Mouse (Mus musculus): ENCODE data around the gene Srsf12.

Gene Srsf12

DNA sequence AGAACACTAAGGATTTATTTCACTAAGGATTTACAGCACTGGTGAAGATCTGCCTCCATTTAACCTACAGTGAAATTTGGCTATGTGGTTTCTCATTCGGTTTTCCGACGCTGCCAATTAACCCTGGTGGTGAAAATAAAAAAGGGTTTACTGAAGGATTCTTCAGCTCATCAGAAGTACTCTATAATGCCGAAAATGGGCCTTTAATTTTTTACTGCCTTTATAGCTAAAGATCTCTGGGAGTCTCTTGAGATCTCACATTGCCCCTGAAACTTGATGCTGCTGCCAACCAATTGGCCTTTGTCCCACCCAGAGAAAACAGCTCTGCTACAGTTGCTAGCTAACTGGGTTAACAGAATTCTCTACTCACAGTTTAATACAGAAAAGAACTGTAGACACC lies 40.1 kb downstream of the Srsf12 start:
- no peak for DNase-seq (ENCODE audit: low read depth in 1 of 2, low spot score in 2 of 2)

DNA sequence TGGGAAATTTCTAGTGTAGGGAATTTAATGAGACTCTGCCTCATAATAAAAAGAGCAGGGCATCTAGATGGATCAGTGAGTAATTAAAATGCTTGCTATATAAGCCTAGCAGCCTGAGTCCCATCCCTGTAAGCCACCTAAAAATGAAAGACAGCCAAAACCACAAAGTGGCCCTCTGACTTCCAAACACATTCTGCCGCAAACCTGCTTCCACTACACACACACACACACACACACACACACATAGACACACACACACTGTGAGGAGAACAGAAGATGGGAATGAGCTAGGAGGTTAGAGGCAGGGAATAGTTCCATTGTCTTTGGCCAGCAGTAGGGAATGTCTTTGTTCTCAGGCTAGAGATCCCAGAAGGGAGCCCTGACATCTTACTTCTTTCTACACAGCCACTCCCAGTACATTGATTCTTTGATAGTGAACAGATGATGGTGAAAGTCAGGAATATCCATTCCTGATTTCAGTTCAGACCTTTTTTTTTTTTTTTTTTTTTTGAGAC lies 41.0 kb downstream of the Srsf12 start:
- no peak for DNase-seq (ENCODE audit: low read depth in 1 of 2, low spot score in 2 of 2)

DNA sequence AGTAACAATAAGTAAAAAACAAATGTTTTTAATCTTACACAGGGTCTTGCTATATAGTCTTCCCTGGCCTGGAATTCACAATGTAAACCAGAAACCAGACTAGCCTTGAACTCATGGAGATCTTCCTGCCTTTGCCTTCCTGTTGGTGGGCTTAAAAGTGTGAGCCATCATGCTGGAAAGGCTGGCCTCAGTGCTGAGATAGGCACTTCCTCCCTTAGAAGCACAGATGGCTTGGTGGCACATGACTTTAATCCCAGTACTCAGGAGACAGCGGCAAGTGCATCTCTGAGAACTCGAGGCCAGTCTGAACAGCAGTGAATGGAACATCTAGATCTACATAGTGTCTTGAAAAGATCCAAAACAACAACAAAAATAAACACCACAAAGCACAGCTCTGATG lies 42.1 kb downstream of the Srsf12 start:
- no peak for DNase-seq (ENCODE audit: low read depth in 1 of 2, low spot score in 2 of 2)

DNA sequence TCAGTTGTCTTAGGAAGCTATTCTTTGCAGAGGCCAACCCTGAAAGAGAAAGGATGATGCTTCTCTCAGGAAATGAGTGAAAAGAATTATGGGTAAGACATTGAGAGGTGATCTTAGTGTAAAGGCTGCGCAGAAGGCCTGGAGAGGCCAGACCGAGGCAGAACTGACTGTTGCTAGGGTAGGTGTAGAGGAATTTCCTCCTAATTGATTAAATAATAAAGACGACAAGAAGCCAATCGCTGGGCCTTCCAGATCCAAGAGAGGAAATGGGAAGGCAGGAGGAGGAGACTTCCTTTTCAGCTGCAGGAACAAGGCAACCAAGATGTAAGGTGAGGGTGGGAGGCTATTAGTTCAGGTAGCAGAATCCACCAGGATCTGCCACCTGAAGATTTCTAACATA lies 45.9 kb downstream of the Srsf12 start:
- no peak for DNase-seq (ENCODE audit: low read depth in 1 of 2, low spot score in 2 of 2)

DNA sequence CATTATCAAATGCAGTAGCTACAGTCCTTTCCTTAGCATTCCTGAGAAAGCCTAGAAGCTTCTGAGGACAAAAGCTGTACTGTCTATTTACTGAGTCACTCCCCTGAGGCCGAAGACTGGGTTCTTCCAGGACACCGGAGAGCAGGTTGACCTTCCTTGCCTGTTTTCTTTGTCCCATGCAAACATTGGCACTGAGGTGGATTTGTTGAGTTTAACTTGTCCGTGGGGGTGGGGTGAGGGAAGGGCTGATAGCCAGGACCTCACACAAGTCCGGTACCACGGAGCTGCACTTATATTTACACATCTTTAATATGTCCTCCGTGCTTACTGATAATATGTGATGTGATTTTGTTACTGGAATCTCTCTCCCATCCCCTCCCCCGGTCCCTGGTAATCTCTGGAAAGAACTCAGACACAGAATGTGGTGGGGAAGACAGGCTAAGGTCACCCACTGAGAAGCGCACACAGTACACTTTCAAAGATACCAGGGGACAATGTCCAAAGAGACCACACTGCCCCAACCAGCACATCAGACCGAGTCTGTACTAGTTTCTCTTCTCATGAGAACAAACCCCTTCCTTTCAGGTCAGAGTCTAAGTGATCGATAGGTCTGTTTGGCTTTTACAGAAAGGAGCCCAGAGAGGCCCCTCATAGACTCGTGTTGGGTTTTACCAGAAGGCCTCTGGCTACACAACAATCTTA lies 48.6 kb downstream of the Srsf12 start:
- no peak for DNase-seq (ENCODE audit: low read depth in 1 of 2, low spot score in 2 of 2)

DNA sequence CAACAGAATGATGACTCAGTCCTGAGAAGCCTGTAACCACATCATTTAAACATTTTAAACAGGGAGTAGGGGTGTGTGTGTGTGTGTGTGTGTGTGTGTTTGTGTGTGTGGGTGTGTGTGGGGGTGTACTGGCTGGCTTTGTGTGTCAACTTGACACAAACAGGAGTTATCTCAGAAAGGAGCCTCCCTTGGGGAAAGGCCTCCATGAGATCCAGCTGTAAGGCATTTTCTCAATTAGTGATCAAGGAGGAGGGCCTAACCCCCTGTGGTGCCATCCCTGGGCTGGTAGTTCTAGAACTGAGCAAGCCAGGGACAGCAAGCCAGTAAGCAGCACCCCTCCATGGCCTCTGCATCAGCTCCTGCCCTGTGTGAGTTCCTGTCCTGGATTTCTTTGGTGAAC lies 51.5 kb downstream of the Srsf12 start:
- no peak for DNase-seq (ENCODE audit: low read depth in 1 of 2, low spot score in 2 of 2)

DNA sequence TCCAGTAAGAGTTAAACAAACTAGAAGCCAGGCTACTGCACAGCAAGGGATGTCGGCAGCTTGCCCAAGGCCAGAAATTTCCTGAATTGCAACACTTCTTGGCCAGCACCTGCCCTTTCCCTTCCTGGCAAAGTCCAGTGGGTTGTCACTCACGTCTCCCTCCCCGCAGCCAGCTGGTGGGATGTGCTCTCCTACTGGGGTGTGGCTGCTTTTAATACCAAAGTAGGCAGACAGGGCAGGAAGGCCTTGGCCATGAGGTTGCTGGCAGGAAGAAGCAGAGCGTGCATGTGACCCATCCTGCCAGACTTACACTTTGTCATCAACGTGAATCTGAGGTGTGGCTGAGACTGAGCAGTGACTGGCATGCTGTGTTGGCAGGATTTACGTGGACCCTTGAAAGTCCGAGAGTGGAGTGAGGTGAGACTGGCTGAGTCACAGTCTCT lies 52.5 kb downstream of the Srsf12 start:
- no peak for DNase-seq (ENCODE audit: low read depth in 1 of 2, low spot score in 2 of 2)

DNA sequence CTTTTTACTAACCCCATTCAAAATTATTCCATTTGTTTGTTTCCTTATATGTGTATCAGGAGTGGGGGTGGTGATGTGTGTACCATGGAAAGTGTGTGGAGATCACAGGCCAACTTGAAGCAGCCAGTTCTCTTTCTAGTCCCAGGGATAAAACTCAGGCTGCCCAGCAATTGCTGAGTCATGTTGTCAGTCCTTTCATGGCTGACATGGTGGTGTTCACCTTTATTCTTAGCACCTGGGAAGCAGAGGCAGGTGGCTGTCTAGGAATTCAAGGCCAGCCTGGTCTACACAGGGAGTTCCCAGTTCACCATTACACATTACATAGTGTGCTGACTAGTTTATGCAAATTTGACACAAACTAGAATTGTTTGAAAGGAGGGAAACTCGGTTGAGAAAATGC lies 54.1 kb downstream of the Srsf12 start:
- no peak for DNase-seq (ENCODE audit: low read depth in 1 of 2, low spot score in 2 of 2)

DNA sequence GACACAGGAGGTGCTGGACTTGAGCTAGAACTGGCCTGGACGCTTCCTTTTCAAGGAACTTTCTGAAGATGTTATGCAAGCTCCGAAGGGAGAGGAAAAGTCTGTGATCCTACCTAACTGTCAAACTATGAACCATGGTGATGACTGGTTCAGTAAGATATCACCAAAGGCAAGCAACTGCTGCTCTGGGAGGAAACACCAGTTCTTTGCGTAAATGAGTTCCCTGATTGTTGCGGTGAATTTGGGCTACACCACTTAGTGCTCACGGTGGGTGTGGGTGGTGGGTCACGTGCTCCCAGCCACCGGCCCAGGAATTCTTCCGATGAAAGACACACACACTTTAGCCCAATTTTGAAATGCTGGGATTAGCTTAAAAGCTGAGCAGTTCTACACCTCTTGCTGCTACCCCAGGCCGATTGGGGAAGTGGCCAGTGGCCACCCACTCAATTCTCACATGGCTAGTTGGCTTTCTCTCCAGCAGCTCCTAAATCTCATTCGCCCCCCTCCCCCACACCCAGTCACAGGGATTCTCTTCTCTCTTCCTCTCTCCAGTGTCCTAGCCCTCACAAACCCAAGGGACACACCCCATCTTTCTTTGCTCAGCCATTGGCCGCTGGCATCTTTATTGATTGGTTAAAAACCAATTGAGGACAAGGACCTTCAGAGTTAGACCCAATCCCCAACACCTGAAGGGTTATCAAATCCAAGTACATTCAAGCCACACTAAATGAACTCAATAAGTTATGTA lies 56.4 kb downstream of the Srsf12 start:
- DNase-seq (ENCODE audit: low read depth in 1 of 2, low spot score in 2 of 2) = no peak

DNA sequence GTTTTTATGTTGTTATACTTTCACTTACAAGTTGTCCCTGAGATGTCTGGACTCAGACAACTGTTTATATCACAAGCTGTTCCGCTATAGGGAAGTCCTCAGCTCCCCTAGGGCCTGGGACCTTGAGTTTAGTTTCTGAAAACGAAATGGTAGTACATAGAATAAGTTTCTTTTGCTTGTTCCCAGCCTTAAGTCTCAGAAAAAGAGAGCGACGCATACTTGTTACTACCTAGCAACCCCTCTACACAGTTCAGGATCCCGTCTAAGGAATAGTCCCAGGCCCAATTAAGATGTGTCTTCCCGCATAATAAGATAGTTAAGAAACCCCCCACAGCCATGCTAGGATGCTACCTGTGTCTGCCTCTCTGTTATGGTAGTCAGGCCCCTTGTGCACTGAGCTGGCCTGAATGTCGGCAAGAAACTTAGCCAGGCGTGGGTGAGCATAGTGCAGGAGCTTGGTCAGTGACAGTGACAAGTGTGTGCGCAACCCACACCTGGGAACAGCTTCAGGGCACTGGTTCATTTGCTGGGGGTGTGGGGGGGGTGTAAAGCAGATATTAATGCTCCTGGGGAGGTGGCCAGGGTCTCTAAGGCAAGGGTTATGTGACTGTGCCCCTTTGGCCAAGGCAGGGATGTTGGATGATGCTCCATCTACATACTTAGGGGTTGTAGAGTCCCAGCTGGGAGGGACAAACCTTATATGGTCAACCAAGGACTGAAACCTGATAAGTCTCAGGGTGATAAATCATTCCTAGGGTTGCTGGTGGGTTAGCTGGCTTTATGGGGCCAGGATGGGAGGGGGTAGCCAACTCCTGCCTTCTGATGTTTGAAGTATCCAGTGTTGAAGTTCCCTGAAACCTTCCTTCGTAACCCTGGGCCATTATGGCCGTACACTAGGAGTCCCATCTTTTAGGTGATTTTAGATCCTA lies 61.9 kb downstream of the Srsf12 start:
- DNase-seq (ENCODE audit: low read depth in 1 of 2, low spot score in 2 of 2) = no peak

DNA sequence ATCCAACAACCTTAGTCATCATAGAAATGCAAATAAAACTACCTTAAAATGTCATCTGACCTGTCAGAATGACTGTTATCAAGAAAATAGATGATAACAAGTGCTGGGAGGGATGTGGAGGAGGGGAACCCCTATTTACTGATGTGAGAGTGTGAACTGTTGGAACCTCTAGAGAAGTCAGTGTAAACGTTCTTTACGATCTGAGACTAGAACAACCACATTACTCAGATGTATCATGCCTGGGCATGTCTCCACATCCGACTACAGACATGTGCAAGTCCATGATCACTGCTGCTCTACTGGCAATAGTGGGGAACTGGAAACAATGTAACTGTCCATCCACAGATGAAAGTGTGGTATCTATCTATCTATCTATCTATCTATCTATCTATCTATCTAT lies 64.6 kb downstream of the Srsf12 start:
- DNase-seq (ENCODE audit: low read depth in 1 of 2, low spot score in 2 of 2) = no peak

DNA sequence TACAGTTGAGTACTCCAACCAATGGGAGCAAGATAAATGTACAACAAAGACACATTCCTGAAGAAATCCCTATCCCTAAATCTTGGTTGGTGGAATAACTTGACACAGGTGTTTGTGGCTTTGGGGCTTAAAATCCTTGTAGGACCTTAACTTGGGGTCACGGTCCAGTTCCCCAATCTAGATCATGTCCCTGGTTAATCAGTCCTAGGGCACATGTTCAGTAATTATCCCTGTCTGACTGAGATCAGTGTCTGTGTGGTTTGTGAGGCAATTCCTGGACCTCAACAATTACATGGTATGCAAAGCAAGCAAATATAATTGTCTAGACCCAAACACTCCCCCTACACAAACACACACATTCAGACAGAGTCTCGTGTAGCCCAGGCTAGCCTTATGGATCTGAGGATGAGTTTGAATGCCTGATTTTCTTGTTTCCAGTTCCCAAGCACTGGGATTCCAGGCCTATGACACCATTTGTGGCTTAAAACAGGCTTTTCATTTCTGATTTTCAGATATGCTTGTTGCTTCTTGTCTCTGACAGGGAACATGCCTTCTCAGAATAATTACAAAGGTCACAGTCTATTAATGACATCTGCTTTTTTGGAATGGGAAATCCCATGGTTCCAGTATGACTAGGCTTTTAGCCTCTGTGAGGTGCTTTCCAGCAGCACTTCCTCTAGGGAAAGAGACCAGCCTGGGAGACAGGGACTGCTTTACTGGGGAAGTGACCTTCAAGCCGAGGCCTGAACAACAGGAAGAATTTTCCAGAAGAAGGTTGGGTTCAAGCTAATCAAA lies 73.3 kb downstream of the Srsf12 start:
- no peak for DNase-seq (ENCODE audit: low read depth in 1 of 2, low spot score in 2 of 2)

Data from monocyte, adult 2 months (primary cell).